Mouse (Mus musculus): Measurements from ENCODE around the gene Snx33.

GRCm38 (mm10) chr9:56884328-56884727, 43.8 kb downstream of the Snx33 start:
- TF ChIP-seq ETS1 (IDR thresholded peaks at IDR 0.05; ENCODE audit: low read depth, low read length) (no peak), CTCF (IDR thresholded peaks at IDR 0.05 in 2 of 3, conservative IDR thresholded peaks at IDR 0.05 in 1 of 3; ENCODE audit: control insufficient read depth in 1 of 3, insufficient read depth in 1 of 3, low read depth in 2 of 3, low read length in 3 of 3, poor library complexity in 1 of 3, severe bottlenecking in 1 of 3) (no peak), POLR2A (IDR thresholded peaks at IDR 0.05; ENCODE audit: control insufficient read depth in 1 of 2, insufficient read depth in 1 of 2, low read depth in 1 of 2, low read length in 2 of 2, poor library complexity in 1 of 2) (no peak), NELFE (IDR thresholded peaks at IDR 0.05; ENCODE audit: low read depth, low read length) (no peak), EP300 (IDR thresholded peaks at IDR 0.05; ENCODE audit: low read depth in 1 of 2, low read length in 2 of 2) (no peak), ZNF384 (IDR thresholded peaks at IDR 0.05; ENCODE audit: low read depth, low read length) (no peak), GATA1 (IDR thresholded peaks at IDR 0.05; ENCODE audit: low read depth, low read length) (no peak), TCF12 (IDR thresholded peaks at IDR 0.05; ENCODE audit: low read depth, low read length) (no peak), HCFC1 (IDR thresholded peaks at IDR 0.05; ENCODE audit: low read depth, low read length) (no peak), MEF2A (IDR thresholded peaks at IDR 0.05; ENCODE audit: extremely low read depth, insufficient replicate concordance, low read depth, low read length, poor library complexity, severe bottlenecking) (no peak), ZKSCAN1 (IDR thresholded peaks at IDR 0.05; ENCODE audit: low read depth, low read length) (no peak)
